Mouse (Mus musculus) mammary gland, adult 2 months (tissue): Measurements from ENCODE around the gene Galm. TPM values are rescaled to one million over a fixed set of nuclear protein-coding genes. Genes with fewer than 3 reads are reported as not detected.

Experiments used
- polyA plus RNA-seq: library from polyadenylated mRNA; depleted of rRNA; stranded (reverse); fragments of >200 nt; gene quantifications from 2 replicates; pipeline ENCODE4 v1.2.3, GENCODE M21; 2012; ENCODE audit warnings: low replicate concordance; rRNA removed

The Galm gene
- polyA plus RNA-seq = 15.9 and 38.4 TPM in 2 replicates

DNA sequence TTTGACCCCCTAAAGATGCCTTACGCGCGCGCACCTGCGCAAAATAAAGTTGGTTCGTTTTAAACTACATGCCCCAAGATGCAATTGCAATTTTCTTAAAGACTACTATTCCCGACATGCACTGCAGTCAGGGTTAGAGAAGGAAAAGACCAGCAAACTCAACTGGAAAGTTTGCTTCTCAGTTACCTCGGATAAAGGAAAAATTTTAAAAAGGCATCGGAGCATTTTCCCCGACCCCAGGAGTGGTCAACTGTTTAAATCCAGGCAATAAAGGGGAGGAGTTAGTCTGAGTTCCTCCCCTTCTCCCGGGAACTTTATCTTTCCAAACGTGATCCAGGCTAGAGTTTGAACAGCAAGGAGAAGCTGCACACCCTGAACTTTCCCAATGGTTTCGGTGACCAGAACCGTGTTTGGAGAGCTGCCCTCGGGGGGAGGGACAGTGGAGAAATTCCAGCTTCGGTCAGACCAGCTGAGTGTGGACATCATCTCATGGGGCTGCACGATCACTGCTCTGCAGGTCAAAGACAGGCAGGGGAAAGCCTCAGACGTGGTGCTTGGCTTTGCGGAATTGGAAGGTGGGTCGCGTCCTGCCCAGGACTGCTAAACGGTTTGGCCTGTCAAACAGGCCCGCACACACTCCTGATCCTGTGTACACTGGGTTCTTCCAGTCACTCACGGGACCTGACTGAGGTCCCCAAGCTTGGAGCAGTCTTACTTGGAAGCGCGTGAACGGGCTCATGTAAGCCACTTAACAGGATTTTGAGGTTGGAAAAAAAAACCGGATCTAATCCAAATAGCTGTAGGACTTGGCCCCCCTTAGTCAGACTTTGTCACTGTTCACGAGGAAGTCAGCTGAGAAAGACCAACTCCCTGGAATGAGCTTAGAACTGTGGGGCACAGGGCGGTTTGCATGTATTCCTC, at the start of gene Galm:
Gene Galm (plus strand): TSS at position 141 of the 921 bp plus-strand sequence.

DNA sequence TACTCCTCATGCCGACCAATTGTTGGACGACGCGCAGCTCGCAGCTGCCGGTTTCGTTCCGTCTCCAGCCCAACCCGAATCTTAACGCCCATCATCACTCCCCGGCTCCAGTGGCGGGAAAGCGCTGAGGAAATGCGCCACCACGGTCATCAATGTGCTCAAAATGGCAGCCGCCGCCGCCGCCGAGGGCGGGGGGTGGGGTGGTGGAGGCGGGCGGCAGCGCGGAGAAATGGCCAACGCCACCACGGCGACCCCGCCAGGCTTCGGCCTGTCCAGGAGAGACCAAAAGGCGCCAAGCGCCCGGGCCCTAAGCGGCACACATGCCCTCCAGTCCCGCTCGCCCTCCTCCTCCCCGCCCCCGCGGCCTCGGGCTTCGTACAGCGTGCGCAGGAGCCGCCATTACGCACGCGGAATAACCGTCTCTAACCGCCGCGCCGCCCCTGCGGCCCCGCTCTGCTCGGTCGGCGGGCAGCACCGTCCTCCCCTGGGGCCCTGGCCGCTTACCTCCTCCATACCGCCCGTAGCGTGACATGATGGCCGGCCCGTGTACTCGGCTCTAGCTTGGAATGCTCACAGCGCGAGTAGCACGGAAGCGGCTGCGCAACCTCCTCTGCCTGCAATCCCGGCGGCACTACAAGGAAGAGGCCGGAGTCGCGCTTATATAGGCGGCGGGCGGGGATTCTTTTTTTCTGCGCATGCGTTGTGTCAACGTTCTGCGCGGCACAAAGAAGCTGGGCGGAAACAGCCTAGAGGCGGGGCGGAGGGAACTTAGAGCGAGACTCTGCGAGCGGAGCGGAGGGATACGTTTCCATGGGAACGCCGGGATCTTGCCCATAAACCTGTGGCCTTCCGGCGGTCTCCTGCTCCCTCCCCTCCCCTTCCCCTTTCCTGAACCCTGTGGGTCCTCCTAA, 79.7 kb downstream of the Galm start, which contains the start of the genes Srsf7 and Ttc39d:
Gene Srsf7 (minus strand): TSS at position 637 of the 911 bp plus-strand sequence.
Gene Ttc39d (plus strand): TSS at position 790 of the 911 bp plus-strand sequence.

DNA sequence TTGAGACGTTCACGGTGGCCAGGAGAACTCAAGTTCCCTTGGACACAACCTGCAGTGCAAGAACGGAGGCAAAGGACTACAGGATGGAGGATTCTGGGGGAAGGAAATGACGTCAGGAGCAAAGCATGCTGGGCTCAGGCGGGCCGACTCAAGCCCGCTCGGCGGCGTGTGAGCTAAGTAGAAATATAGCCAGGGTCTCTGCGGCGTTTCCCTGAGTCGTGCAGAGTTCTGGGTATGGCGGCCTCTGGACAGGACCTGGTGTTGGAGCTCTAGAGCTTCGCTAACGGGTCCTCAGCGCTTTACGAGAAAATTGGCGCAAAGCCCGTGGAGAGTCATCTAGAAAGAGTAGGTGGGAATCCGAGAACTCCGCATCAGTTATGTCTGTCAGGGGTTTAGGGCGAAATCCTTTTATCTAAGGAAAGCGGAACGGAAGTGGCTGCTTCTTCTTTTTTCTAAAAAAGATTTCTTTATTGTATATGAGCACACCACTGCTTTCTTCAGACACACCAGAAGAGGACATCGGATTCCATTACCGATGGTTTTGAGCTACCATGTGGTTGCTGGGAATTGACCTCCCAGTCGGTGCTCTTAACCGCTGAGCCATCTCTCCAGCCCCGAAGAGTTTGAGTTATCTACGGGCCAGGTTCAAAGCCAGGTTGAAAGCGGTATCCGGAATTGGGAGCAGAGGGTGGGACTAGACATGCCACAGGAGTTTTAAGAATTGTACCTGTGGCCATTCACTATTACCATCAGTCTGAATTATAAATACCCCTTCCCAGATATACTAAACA, 97.2 kb downstream of the Galm start, which contains the start of gene Gemin6:
Gene Gemin6 (plus strand): TSS at position 116 of the 791 bp plus-strand sequence.

Other genes starting within 250 kb of the Galm start
- 8.1 and 22.9 TPM in 2 replicates for gene Atl2, start 231.3 kb upstream of the Galm start, polyA plus RNA-seq
- 10.7 and 12.1 TPM in 2 replicates for gene Hnrnpll, start 65.1 kb upstream of the Galm start, polyA plus RNA-seq
- gene Srsf7, start 79.8 kb downstream of the Galm start, polyA plus RNA-seq = 23.1 and 41.9 TPM in 2 replicates
- gene Ttc39d, start 80.0 kb downstream of the Galm start, polyA plus RNA-seq = 0.06 TPM in 1 of 2 replicates, not detected in the other
- gene Gemin6, start 97.0 kb downstream of the Galm start, polyA plus RNA-seq = 1.3 and 3.8 TPM in 2 replicates
- gene Morn2, start 162.7 kb downstream of the Galm start, polyA plus RNA-seq = 1.5 and 2.7 TPM in 2 replicates
- gene Dhx57, start 163.0 kb downstream of the Galm start, polyA plus RNA-seq = 9.1 and 10.3 TPM in 2 replicates
- gene Arhgef33, start 179.9 kb downstream of the Galm start, polyA plus RNA-seq = 0.06 and 0.55 TPM in 2 replicates
- gene Gm10190, start 246.1 kb downstream of the Galm start, polyA plus RNA-seq = 1.6 TPM in 1 of 2 replicates, not detected in the other